Mouse (Mus musculus): Measurements from ENCODE around the gene Pygo1. TPM values are rescaled to one million over a fixed set of nuclear protein-coding genes. Genes with fewer than 3 reads are reported as not detected.

Gene Pygo1
- polyA plus RNA-seq, 1 experiment: 2.0 TPM

GRCm38 (mm10) chr9:72890499-72891085 is 34.9 kb upstream of the Pygo1 start:
- H3K4me1 ChIP-seq (ENCODE audit: control insufficient read depth, insufficient read depth, low read length): no peaks in the 10 kb centered on the region
- H3K4me3 ChIP-seq (replicated peaks; ENCODE audit: extremely low read depth, low read depth, low read length): no peak overlapping the region
- 71% methylated on average over 10 of the region's 10 CpGs for WGBS
- no peak for DNase-seq
- no peak for TF ChIP-seq CTCF (IDR thresholded peaks at IDR 0.05; ENCODE audit: insufficient read depth, low read length)
- no peak for TF ChIP-seq POLR2A (IDR thresholded peaks at IDR 0.05; ENCODE audit: borderline replicate concordance, extremely low read depth, low read depth, low read length)

- WGBS: 88% methylated on average over 5 of the region's 5 CpGs
- no peak for DNase-seq
- Histone ChIP-seq H3K4me3 (replicated peaks; ENCODE audit: extremely low read depth, low read depth, low read length) (no peak overlapping the region), H3K4me1 (ENCODE audit: control insufficient read depth, insufficient read depth, low read length) (no peaks in the 10 kb centered on the region)
- TF ChIP-seq POLR2A (IDR thresholded peaks at IDR 0.05; ENCODE audit: borderline replicate concordance, extremely low read depth, low read depth, low read length) (no peak), CTCF (IDR thresholded peaks at IDR 0.05; ENCODE audit: insufficient read depth, low read length) (no peak)
These were observed 32.7 kb upstream of the Pygo1 start for GRCm38 (mm10) chr9:72892761-72893160.

GRCm38 (mm10) chr9:72894796-72895352 is 30.6 kb upstream of the Pygo1 start:
- no peak for TF ChIP-seq CTCF (IDR thresholded peaks at IDR 0.05; ENCODE audit: insufficient read depth, low read length)
- TF ChIP-seq POLR2A (IDR thresholded peaks at IDR 0.05; ENCODE audit: borderline replicate concordance, extremely low read depth, low read depth, low read length): no peak
- DNase-seq: no peak

DNA sequence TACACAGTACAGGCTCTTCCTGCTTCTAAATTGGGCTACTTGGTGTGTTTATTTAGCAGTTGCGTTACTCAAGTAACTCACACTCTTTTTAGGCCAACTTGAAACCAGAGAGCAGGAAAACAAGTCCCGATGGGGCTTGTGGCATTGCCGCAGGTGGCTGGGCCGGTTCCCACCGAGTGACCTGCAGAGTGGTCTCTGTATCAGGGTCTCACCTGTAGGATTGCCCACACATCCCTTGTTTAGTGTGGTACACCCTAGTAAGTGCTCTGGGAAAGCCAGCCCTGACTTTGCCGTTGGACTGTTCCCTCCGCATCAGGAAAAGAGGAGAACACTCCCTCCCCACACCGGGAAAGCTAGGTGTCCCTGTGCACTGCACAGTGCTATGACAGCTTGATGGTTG is 23.4 kb upstream of the Pygo1 start:
- Histone ChIP-seq H3K4me3 (replicated peaks; ENCODE audit: extremely low read depth, low read depth, low read length) (no peak overlapping the region), H3K4me1 (ENCODE audit: control insufficient read depth, insufficient read depth, low read length) (0 out of 2 replicates have a peak, but pooled peaks cover 4% of the 10 kb centered on the region)
- DNase-seq: no peak
- WGBS: 51% methylated on average over 8 of the region's 8 CpGs
- TF ChIP-seq CTCF (IDR thresholded peaks at IDR 0.05; ENCODE audit: insufficient read depth, low read length) (no peak), POLR2A (IDR thresholded peaks at IDR 0.05; ENCODE audit: borderline replicate concordance, extremely low read depth, low read depth, low read length) (no peak)

More at GRCm38 (mm10) chr9:72894796-72895352, 30.6 kb upstream of the Pygo1 start:
- WGBS: 94% methylated on average over 6 of the region's 6 CpGs
- Histone ChIP-seq H3K4me3 (replicated peaks; ENCODE audit: extremely low read depth, low read depth, low read length) (no peak overlapping the region), H3K4me1 (ENCODE audit: control insufficient read depth, insufficient read depth, low read length) (no peaks in the 10 kb centered on the region)

DNA sequence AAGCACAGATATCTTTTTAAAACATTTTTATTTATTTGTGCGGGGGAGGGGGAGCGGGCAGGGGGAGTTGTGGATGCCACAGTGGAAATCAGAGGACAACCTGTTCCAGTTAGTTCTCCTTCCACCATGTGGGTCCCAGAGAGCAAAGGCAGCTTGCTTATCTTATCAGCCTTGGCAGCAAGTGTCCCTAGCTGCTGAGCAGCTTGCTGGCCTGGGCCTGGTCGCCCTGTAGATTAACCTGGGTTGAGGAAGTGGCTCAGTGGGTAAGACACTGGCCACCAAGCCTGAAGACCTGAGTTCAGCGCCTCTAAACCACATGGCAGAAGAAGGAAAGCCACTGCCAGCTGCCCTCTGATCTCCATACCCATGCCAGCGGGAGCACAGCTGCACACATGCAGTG is 22.8 kb upstream of the Pygo1 start:
- no peak for DNase-seq
- TF ChIP-seq POLR2A (IDR thresholded peaks at IDR 0.05; ENCODE audit: borderline replicate concordance, extremely low read depth, low read depth, low read length) (no peak), CTCF (IDR thresholded peaks at IDR 0.05; ENCODE audit: insufficient read depth, low read length) (no peak)
- Histone ChIP-seq H3K4me3 (replicated peaks; ENCODE audit: extremely low read depth, low read depth, low read length) (no peak overlapping the region), H3K4me1 (ENCODE audit: control insufficient read depth, insufficient read depth, low read length) (0 out of 2 replicates have a peak, but pooled peaks cover 4% of the 10 kb centered on the region)
- WGBS: 84% methylated on average over 5 of the region's 5 CpGs

- H3K4me1 ChIP-seq (ENCODE audit: control insufficient read depth, insufficient read depth, low read length): no peaks in the 10 kb centered on the region
These were observed 18.7 kb upstream of the Pygo1 start for GRCm38 (mm10) chr9:72906693-72907103.

DNA sequence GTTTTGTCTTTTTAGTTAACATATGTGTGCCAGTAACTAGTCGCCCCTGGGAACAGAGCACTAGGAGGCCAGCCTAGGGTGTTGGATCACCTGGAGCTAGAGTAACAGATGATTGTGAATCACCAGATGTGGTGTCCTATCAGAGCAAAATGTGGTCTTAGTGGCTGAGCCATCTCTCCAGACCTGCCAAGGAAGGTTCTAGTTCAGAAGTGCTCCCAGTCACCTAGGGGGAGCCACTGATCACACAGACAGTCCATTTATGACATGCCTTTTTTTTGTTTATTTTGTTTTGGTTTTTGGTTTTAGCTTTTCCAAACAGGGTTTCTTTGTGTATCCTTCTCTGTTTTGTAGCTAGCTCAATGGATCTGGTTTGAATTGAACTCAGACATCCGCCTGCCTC is 14.1 kb upstream of the Pygo1 start:
- TF ChIP-seq CTCF (IDR thresholded peaks at IDR 0.05; ENCODE audit: insufficient read depth, low read length) (no peak), POLR2A (IDR thresholded peaks at IDR 0.05; ENCODE audit: borderline replicate concordance, extremely low read depth, low read depth, low read length) (no peak)
- DNase-seq: no peak
- WGBS: 92% methylated on average over 2 of the region's 2 CpGs
- no peak overlapping the region for H3K4me3 ChIP-seq (replicated peaks; ENCODE audit: extremely low read depth, low read depth, low read length)
- no peaks in the 10 kb centered on the region for H3K4me1 ChIP-seq (ENCODE audit: control insufficient read depth, insufficient read depth, low read length)

More at GRCm38 (mm10) chr9:72906693-72907103, 18.7 kb upstream of the Pygo1 start:
- TF ChIP-seq POLR2A (IDR thresholded peaks at IDR 0.05; ENCODE audit: borderline replicate concordance, extremely low read depth, low read depth, low read length) (no peak), CTCF (IDR thresholded peaks at IDR 0.05; ENCODE audit: insufficient read depth, low read length) (no peak)
- whole genome bisulfite sequencing: 68% methylated on average over 6 of the region's 6 CpGs
- H3K4me3 ChIP-seq (replicated peaks; ENCODE audit: extremely low read depth, low read depth, low read length): no peak overlapping the region
- no peak for DNase-seq

DNA sequence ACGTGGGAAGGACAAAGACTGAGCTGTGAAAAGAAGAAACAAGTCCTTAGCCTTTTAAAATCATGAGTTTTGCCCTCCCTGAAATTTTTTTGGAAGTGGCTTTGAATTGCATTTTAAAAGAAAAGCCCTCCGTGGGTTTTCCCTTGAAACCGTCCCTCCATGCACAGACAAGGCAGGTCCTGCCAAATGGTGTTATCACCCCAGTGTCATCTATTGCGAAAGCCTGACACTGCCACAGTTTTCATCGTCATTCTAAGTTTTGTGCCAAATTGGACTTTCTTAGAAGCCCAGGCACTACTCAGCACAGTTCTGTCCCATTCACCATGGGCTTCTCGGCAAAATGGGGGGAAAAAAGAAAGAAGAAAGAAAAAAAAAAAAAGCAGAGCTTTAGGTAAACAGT is 11.9 kb upstream of the Pygo1 start:
- Histone ChIP-seq H3K4me3 (replicated peaks; ENCODE audit: extremely low read depth, low read depth, low read length) (no peak overlapping the region), H3K4me1 (ENCODE audit: control insufficient read depth, insufficient read depth, low read length) (no peaks in the 10 kb centered on the region)
- TF ChIP-seq POLR2A (IDR thresholded peaks at IDR 0.05; ENCODE audit: borderline replicate concordance, extremely low read depth, low read depth, low read length) (no peak), CTCF (IDR thresholded peaks at IDR 0.05; ENCODE audit: insufficient read depth, low read length) (no peak)
- no peak for DNase-seq
- 25% methylated on average over 6 of the region's 6 CpGs for WGBS

DNA sequence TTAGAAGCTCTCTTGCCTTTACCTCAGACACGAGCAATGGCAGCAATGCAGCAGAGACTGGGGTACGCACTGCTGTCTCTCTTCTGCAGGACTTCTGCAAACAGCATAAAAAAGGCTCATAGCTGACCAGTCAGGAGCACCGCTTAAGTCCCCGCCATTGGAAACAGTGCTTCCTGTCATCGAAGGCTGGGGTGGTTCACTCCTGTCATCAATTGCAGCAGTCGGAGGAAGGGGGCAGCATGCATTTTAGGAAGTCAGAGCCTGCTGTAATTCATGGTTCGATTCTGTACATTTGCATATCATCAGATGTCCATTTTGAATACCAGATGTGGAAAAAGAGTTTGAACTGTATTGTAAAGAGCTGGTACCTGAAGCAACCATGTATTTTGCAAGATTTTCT is 9.7 kb upstream of the Pygo1 start:
- Histone ChIP-seq H3K4me1 (ENCODE audit: control insufficient read depth, insufficient read depth, low read length) (no peaks in the 10 kb centered on the region), H3K4me3 (replicated peaks; ENCODE audit: extremely low read depth, low read depth, low read length) (no peak overlapping the region)
- DNase-seq: no peak
- no peak for TF ChIP-seq CTCF (IDR thresholded peaks at IDR 0.05; ENCODE audit: insufficient read depth, low read length)
- 51% methylated on average over 7 of the region's 7 CpGs for WGBS

DNA sequence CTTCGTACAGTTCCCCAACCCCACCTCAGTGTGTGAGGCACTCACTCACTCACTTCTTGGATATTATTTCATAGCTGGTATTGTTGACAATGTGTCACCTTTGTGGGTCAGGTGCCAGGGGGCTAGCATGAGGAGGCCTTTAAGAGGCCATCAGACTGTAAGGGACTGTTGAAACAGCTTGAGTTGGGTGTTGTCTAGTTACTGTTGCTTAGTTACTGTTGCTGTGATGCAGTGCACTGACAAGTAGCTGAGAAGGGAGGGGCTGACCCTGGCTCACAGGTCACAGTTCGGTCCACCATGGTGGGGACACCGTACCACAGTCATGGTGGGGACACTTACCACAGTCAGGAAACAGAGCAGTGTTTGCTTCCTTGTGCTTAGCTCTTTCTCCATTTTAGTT is 2.4 kb upstream of the Pygo1 start:
- 84% methylated on average over 3 of the region's 3 CpGs for WGBS
- Histone ChIP-seq H3K4me3 (replicated peaks; ENCODE audit: extremely low read depth, low read depth, low read length) (no peak overlapping the region), H3K4me1 (ENCODE audit: control insufficient read depth, insufficient read depth, low read length) (no peaks in the 10 kb centered on the region)
- TF ChIP-seq CTCF (IDR thresholded peaks at IDR 0.05; ENCODE audit: insufficient read depth, low read length) (no peak), POLR2A (IDR thresholded peaks at IDR 0.05; ENCODE audit: borderline replicate concordance, extremely low read depth, low read depth, low read length) (no peak)
- DNase-seq: no peak

Measured in lung, adult 2 months (tissue).